Mouse (Mus musculus) mouse trophoblast stem cell (cell line): Measurements from ENCODE around the gene Dbr1.
"Not testable (repeated sequence)": the region's sequence is repeated elsewhere in the genome, so short reads cannot be mapped to it uniquely, and the experiment has no call there.

Source experiments
- in situ Hi-C, 2 experiments: fragments of 300-500 bp; cut with MseI, MboI; formaldehyde crosslinking; loops; 2 replicates in 1 of 2; 3 replicates in 1 of 2; pipeline ENCODE4 v1.15.1; 2025

Dbr1 gene

GRCm38 (mm10) chr9:99575677-99576480 is at the start of gene Dbr1:
Gene Dbr1 (plus strand): TSS chr9:99575799.
- in situ Hi-C loops, result no loop called here

GRCm38 (mm10) chr9:99531865-99532264 is 43.7 kb upstream of the Dbr1 start:
- in situ Hi-C loops, result no loop called here

- in situ Hi-C loops, result no loop called here
Observed at GRCm38 (mm10) chr9:99546259-99546658, 29.3 kb upstream of the Dbr1 start.

GRCm38 (mm10) chr9:99552068-99552467 is 23.5 kb upstream of the Dbr1 start:
- in situ Hi-C loops, result no loop called here

- in situ Hi-C loops, result no loop called here
Observed at GRCm38 (mm10) chr9:99553049-99553448, 22.6 kb upstream of the Dbr1 start.

- in situ Hi-C loops, result no loop called here
Observed at GRCm38 (mm10) chr9:99554052-99554451, 21.5 kb upstream of the Dbr1 start.

- in situ Hi-C loops, result no loop called here
Observed at GRCm38 (mm10) chr9:99555253-99555652, 20.3 kb upstream of the Dbr1 start.

- in situ Hi-C loops, result no loop called here
Observed at GRCm38 (mm10) chr9:99557580-99558300, 17.9 kb upstream of the Dbr1 start.

- in situ Hi-C loops, result no loop called here
Observed at GRCm38 (mm10) chr9:99558824-99559556, 16.6 kb upstream of the Dbr1 start.

GRCm38 (mm10) chr9:99559557-99559904 is 16.1 kb upstream of the Dbr1 start:
- in situ Hi-C loops, result no loop called here

GRCm38 (mm10) chr9:99560389-99560788 is 15.2 kb upstream of the Dbr1 start:
- in situ Hi-C loops, result no loop called here

GRCm38 (mm10) chr9:99563714-99564113 is 11.9 kb upstream of the Dbr1 start:
- in situ Hi-C loops, result no loop called here

- in situ Hi-C loops, result no loop called here
Observed at GRCm38 (mm10) chr9:99568023-99568346, 7.6 kb upstream of the Dbr1 start.

GRCm38 (mm10) chr9:99568347-99569070 is 7.1 kb upstream of the Dbr1 start, which contains the start of gene Armc8:
Gene Armc8 (minus strand): TSS chr9:99568899.
- in situ Hi-C loops, result no loop called here

GRCm38 (mm10) chr9:99569071-99569397 is 6.6 kb upstream of the Dbr1 start:
- in situ Hi-C loops, result no loop called here

- in situ Hi-C loops, result no loop called here
Observed at GRCm38 (mm10) chr9:99580655-99581054, 5.1 kb downstream of the Dbr1 start.

GRCm38 (mm10) chr9:99587505-99588202 is 12.1 kb downstream of the Dbr1 start:
- in situ Hi-C loops, result loop anchor here in 1 of 2 experiments (5.0 kb wide), 1 partner anchor 70 kb away; no protein-coding TSS in a partner anchor

- in situ Hi-C loops, result no loop called here
Observed at GRCm38 (mm10) chr9:99591144-99591543, 15.5 kb downstream of the Dbr1 start.

GRCm38 (mm10) chr9:99599127-99599526 is 23.5 kb downstream of the Dbr1 start:
- in situ Hi-C loops, result not testable (repeated sequence)

- in situ Hi-C loops, result no loop called here
Observed at GRCm38 (mm10) chr9:99603566-99603965, 28.0 kb downstream of the Dbr1 start.

GRCm38 (mm10) chr9:99612202-99612601 is 36.6 kb downstream of the Dbr1 start, which contains the start of gene A4gnt:
Gene A4gnt (plus strand): TSS chr9:99612502.
- in situ Hi-C loops, result no loop called here
